Mouse (Mus musculus) liver, postnatal 0 days (tissue): ENCODE results near the gene Gm9507.

Experiments
- CTCF ChIP-seq: sonication (generic); IDR thresholded peaks from 2 replicates; pipeline ENCODE4 v1.5.1; 2016; ENCODE audit warnings: antibody characterized with exemption, low read depth
- EP300 ChIP-seq: IDR thresholded peaks from 2 replicates; pipeline ENCODE4 v1.6.1; 2016; ENCODE audit warnings: antibody characterized with exemption, low read depth, mild to moderate bottlenecking

DNA sequence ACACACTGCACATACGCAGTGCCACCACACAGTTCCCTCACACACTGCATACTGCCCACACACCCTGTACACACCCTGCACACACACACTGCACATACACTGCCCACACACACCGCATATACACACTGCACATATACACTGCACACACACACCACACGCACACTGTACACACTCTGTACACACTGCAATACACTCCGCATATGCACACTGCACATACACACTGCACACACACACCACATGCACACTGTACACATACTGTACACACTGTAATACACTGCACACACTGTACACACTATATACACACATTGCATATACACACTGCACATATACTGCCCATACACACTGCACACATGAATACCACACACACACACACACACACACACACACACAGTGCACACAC is 6.9 kb upstream of the Gm9507 start:
- TF ChIP-seq CTCF, result no peak
- no peak for TF ChIP-seq EP300
